Mouse (Mus musculus): ENCODE results near the gene Serpine1.

Serpine1 gene

DNA sequence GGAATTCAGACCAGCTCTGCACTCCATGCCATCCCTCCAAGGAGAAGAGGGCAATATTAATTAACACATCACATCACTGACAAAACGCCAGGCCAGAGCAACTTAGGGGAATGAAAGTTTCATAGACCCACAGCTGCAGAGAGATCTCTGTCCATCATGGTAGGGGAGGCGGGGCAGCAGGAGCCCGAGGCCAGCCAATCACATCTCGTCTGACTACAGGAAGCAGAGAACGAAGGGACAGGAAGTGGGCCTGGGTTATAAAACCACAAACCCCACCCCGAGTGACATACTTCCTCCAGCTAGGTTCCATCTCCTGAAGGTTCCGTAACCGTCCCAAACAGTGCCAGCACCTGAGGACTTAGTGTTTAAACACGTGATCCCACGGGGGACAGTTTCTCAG, 23.1 kb upstream of the Serpine1 start:
- DNase-seq, result no peak

DNA sequence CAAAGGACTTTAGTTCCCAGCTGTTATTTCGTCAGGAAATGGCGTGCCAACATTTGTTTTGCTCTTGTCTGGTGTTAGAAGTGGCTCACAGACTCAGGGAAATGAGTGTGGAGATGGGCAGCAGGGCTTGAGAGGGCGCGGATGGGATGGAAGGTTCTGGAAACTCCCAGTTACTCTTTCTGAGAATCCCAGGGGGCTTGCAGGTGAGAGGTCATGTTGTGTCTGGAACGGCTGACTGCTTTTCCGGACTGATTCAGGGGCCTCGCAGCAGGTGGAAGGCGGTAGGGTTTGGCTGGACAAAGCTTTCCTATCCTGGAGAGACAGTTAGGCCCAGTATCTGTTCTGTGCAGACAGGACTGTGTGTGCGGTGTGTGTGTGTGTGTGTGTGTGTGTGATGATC, 21.7 kb upstream of the Serpine1 start:
- DNase-seq, result no peak

DNA sequence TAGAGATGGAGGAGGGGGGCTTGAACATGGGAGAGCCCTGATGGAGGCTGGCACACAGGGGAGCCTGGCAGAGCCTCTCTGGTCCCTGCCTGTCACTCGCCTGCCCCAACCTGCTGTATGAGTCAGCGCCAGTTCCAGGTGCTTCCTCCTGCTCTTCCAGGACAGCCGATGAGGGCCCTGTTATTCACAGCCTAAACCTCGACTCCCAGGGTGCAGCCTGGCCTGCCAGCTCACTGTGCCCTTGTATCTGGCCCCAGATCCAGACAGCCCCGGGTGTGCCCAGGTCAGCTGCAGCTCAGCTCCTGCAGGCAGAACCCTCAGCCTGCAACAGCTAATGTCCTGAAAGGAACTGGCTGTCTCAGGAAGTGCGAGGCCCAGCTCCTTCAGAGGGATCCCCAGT, 19.5 kb upstream of the Serpine1 start:
- no peak for DNase-seq

DNA sequence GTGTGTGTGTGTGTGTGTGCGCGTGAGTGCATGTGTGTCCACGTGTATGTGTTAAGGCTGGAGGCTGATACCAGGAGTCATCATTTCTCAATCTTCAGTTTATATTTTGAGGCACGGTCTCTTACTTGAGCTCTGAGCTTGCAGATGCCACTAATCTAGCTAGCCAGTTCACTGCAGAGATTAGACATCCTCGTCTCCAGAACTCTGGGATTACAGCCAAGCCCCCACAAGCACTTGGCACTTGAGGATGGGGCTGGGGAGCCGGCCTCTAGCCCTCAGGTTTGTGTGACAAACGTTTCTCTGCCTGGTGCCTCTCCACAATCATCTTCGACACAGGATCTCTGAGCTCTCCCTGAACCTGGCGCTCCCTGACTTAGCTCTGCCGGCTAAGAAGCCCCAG, 18.8 kb upstream of the Serpine1 start:
- no peak for DNase-seq

DNA sequence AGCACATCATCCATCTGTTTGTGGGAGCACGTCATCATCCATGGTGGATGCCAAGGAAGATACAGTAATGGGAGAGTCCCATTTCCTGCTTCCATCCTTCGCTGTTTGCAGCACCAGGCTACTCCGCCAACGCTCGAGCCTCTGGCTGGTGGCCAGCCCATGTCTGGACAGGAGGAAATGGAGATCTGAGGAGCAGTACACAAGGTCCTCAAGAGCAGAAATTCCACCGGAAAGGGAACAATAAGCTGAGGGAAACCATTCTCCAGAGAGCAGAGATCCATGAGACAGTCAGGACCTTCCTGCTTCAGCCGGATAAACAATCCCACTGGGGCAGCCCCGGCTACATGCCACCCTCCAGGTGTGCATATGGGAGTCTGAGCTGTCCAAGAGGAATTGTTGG, 15.3 kb upstream of the Serpine1 start:
- DNase-seq, result no peak

DNA sequence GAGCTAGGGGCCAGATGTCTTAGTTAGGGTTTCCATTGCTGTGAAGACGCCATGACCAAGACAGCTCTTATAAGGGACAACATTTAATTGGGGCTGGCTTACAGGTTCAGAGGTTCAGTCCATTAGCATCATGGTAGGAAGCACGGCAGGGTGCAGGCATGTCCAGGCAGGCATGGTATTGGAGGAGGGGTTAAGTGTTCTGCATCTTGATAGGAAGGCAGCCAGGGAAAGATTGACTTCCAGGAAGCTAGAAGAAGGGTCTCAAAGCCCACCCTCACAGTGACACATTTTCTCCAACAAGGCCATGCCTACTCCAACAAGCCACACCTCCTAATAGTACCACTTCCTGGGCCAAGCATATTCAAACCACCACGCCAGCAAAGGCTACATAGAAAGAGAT, 13.7 kb upstream of the Serpine1 start:
- DNase-seq, result no peak

DNA sequence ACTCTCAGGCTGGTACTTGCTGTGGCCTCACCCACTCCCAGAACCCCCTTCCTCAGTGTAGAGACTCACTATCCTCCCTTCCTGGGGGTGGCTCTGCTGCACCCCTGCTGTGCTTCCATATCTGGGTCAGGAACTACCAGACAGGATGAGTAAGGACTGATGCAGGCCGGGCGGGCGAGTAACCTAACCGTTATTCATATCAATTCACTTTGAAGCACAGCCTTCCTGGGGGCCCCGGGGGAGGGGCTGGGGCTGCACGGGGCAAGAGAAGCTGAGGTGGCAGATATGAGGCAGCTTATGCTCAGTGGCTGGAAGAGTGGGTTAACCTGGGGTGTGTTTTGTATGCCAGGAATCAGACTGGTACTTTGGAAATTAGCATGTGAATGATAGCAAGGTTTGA, 13.0 kb upstream of the Serpine1 start:
- no peak for DNase-seq

DNA sequence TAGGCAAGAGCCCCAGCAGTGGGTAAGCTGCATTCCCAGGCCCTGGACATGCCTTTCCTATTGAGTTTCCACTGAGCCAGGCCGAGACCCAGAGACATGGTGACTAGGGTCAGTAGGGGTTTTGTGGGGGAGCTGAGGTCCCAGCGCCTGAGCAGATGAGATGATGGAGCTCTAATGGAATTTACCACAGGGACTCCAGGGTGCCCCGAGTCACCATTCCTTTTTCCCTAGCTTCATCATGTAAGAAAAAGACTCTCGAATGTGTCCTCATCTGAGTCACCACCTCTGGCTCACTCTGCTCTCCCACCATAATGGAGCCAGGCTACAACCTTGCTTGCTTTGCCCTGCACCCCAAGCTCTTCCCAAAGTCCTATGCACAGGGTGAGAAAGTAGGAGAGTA, 11.0 kb upstream of the Serpine1 start:
- DNase-seq, result no peak

DNA sequence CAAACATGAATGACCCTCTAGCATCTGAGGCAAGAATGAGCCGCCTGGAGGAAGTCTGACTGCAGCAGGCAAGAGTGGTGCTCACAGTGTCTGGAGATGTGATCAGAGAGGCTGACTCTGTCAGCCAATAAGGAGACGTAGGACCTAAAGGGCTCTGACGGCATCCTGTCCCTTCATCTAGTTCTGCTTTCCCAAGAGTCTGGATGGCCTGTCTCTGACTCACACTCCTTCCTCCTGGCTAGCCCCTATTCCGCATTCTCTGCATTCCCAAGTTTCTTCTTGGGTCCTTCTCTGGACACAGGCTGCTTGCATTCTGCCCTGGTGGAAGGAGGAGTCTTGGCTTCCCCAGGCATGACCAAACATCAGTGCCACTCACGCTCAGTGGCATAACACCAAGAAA, 7.8 kb upstream of the Serpine1 start:
- DNase-seq, result no peak

DNA sequence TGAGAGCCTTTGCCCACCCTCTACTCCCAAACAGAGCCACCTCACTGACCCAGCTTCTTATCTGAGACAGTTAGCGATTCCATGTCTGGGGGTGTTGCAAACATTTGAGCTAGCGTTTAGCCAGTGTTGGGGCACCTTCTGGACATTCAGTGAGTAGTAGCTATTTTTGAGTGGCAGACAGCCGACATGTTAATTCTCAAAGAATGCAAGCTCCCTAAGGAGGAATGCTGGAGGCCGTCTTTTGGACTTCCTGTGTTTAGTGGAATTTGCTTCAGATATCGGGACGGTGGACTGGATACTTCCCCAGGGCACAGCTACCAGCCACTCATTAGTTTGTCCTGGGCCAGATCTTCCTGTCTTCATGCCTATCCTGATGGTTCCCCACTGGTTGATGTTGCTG, 6.5 kb upstream of the Serpine1 start:
- no peak for DNase-seq

DNA sequence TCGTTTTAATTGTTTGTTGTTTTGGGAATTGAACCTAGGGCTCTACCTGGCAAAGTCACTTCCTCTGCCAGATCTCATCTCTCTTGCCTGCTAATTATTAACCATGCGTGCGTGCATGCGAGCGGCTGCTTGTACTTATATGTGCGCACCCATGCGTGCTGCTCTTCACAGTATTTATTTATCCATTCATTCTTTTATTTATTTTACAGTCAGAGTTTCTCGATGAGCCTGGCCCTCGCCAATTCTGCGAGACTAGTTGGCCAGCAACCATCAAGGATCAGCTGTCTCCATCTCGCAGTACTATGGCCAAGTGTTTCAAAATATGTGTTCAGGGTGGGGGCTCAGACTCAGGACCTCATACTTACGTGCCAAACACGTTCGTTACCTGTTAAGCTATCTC, 6.0 kb upstream of the Serpine1 start:
- DNase-seq, result no peak

DNA sequence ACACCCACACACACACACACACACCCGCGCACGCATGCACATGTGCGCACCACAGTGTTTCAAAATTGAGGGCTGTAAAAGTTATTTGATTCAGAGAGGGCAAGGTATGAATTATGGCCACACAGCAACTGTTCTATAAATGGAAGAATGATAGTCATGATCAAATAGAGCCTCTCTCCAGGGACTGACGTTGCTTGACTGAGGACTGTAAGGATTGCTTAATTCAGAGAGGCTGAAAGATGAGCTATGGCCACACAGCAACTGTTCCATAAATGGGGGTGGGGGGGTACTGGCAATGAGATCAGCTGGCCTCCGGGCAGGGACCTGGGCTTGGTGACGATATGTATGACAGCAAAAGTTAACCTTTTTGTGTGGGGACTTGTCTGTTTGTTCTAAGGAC, 5.1 kb upstream of the Serpine1 start:
- no peak for DNase-seq

DNA sequence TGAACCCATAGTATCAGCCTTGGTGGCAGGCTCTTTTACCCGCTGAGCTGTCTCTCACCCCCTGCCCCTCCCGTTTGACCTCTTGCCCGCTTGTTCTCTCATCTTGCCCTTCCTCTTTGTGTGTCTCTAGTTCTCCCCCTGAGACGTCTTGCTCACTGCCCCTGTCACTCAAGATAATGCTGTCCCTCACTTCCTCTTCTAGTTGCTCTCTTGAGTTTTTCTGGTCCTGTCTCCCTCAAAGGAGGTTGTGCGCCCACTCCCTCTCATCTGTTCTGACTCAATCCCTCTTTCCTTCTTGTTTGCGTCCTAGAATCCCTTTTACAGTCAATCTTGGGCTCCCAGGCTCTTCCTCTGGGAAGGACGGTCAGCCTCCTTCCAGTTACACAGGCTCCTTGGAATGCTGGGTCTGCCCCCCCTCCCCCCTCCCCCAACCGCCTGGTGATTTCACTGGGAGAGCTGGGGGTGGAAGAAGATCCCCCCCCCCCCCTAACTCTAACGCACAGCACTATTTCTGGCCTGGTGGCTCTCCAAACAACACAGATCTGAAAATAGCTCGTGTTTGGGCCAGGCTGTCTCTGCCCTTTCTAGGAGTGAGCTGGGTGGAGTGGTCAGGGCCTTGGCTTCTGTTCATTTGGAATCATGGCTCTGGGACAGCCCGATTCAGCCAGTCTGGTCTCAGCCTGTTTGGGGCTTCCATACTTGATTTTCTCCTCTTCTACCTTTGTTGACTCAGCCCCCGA, 4.3 kb upstream of the Serpine1 start:
- no peak for DNase-seq

DNA sequence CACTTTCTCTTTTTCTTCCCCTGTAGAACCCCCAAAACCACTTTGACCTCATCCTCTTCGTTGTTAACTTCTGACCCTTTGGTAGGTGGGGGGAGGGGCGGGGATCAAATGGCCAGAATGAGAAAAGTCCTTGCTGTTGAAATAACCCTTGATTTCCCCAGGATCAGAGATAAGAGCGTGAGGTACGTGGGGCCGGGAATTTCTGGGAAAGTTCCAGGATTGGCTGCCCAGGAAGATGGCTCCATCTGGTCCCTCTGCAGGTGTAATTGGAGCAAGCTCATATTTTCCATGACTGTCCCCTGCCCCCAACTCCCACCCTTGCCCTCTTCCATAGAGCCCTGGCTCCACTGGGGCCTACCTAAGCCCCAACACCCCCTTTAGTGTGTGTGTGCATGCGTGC, 3.7 kb upstream of the Serpine1 start:
- no peak for DNase-seq

DNA sequence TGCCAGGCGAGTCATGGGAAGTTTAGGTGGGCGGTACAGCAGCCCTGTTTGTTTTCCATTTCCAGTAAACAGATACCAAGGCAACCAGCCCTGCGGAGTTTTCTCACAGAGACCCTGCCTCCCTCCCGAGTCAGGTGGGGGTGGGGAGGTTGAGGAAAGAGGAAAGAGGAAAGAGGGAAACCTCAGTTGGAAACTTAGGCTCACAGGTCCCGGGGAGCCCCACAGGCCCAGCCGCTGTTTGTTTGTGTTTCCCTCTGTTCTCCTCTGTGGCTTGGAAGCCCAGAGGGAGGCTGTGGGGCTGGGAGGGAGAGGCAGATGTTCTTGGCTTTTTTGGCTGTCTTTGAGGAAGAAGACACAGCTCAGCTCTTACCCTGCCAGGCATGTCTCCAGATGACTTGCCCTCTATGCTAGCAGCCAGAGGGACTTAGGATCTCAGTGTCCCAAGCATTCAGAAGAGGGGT, 2.2 kb upstream of the Serpine1 start:
- no peak for DNase-seq

DNA sequence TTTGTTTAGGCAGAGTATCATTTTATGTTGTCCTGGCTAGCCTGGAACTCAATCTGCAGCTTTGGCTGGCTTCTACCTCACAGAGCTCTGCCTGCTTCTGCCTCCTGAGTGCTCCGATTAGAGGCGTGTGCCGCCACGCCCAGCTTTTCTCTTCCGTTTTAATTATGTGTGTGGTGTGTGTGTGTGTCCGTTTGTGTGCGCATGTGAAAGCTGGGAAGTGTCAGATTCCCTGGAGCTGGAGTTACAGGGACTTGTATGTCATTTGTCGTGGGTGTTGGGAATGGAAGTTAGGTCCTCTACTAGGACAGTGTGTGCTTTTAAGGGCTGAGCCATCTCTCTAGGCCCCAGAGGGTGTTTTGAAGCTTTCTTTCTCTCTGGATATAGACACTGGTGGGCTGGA, 1.1 kb upstream of the Serpine1 start:
- no peak for DNase-seq

DNA sequence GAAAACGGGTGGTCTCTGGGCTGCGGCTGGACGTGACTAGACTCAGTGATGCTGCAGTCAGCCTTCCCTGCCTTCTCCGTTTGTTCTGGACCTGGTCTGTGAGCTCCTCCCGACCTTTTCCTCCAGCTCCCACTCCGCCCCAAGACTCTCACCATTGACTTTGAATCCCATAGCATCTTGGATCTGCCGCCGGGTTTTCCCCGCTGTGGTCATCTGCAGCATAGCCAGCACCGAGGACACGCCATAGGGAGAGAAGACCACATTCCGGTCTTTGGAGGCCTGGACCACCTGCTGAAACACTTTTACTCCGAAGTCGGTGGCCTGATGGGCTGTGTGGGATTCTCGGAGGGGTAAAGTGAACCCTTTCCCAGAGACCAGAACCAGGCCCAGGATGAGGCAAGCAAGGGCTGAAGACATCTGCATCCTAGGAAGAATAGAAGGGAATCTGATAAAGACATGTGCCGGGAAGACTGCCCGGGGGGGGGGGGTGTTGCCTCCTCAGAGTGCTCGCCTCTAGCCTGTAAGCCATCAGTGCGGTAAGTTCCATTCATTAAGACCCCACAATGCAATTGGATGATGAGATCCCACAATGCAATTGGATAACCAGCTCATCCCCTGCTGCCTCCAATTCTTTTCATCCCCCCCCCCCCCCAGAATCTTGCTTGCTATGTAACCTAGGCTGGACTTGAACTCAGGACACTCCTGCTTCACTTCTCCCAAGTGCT, 1.0 kb downstream of the Serpine1 start:
- DNase-seq, result no peak

DNA sequence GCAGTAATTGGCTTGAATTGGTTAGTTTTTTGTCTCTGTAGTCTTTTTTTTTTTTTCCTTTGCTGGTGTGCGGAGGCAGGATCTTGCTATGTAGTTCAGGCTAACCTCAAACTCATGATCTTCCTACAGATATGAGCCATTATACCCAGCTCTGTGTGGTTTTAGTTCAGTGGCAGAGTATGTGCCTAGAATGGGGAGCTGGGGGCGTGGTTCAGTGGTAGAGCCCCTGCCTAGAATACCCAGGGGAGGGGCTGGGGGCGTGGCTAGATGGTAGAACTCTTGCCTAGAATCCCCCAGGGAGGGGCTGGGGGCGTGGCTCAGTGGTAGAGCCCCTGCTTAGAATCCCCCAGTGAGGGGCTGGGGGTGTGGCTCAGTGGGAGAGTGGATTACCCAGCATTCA, 3.4 kb downstream of the Serpine1 start:
- no peak for DNase-seq

DNA sequence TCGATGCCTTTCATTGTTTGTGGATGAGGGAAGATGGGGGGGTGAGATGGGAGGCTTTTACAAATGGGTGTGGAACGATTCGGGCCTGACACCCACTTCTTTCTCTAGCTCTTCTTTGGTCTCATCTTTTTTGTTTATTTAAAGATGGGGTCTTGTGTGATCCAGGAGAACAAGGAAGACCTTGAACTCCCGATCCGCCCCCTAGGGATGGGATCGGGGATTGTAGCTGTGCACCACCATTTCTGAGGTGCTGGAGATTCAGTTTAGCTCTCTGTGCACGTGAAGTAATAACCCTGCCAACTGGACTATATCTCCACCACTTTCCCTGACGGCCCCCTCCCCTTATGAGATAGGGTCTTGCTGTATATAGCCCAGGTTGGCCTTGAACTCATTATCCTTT, 6.1 kb downstream of the Serpine1 start:
- DNase-seq, result no peak

DNA sequence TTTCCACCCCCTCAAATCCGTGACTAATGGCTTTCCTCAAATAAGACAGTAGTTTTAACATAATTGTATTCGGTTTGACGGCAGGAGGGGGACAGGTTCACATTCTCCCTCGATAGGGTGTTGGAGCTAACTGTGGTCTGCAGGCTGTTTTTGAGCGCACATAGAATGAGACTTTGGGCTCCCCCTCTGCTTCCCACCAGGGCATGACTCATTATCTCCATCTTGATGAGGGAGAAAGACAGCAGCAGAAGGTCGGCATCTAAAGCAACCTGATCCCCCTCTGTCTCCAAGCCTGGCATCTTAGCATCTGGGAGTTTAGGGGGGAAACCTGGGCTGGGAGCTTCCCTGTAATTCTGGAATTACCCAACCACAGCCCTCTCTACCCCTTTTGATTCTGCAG, 6.6 kb downstream of the Serpine1 start:
- no peak for DNase-seq

DNA sequence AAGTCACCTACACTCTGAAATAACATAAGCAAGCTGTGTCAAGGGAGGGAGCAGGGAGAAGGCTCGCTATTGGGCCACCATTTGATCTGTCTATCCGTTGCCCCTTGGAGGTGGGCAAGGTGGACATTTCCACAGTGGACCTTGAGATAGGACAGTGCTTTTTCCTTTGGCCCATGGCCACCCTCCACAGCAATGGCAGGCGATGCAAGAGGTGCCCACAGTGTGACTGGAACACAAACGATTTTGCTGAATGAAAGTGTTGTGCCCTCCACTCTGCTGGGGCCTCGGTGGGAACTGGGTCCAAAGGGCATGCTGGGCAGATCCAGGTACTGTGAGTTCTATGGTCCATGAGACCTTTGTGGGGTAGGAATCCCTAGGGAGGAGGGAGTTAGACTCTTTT, 9.5 kb downstream of the Serpine1 start:
- DNase-seq, result no peak

DNA sequence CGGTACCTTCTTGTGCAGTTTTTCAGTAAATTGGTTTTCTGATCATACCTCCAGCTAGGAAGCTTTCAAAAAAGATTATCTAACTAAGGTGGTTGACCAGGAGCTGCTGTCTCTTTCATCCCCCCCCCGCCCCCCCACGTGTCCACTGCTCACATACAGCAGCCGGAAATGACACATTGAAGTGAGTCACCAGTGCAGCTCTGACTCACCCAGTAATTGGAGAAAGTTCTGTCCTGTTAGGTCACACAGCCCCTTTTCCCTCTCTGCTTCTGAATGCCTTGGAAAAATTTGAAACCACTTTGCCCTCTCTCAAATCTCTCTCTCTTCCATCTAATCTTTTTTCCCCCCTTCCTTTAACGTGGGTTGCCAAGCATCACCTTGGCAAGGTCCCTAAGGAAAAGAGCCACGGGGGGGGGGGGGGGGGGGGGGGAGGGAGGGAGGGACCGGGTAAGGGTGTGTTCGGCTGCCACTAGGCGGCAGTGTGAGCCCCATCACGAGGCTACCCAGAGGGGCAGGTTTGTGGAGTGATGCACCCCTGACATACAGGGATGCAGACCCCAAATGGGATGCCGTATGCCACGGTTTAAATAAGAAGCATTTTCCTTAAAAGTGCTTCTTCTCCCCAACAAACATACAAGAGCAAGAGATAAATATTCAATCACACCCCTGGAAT, 10.1 kb downstream of the Serpine1 start:
- peak; percentile 72 for DNase-seq

DNA sequence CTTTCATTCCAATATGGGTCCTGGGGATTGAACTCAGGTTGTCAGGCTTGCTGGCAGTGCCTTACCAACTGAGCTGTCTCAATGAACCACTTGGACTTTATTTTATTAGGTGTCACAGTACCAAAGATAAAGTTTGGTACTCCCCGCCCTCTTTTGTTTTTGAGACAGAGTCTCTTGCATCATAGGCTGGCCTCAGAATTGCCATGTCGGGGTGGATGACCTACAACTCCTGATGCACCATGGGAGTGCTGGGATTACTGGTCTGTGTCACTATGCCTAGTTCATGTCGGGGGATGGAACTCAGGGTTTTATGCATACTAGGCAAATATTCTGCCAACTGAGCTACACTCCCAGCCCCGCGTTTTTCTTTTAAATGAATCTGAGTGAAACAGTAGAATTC, 17.2 kb downstream of the Serpine1 start:
- DNase-seq, result no peak

DNA sequence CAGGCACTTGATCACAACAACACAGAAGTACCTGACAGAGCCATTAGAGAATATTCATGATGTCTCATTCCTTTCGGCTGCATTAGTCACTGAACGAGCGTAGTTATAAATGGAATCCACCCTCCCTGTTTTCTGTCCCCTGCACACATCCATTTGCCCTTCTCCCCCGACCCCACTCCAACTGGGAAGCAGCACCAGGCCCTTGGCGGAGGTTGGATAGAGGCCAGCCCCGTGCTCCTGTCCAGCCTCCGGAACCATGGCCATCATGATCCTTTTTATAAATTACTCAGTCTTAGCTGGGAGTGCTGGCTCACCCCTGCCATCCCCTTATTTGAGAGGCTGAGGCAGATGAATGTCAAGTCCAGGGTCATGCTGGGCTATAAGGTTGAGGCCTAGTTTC, 17.8 kb downstream of the Serpine1 start:
- DNase-seq, result no peak
